Mouse (Mus musculus): Measurements from ENCODE around the gene Plcb4.

Gene Plcb4

GRCm38 (mm10) chr2:135954760-135955548 is 296.1 kb downstream of the Plcb4 start:
- in situ Hi-C loops (cut with MseI, MboI): no loop called here

- in situ Hi-C loops (cut with MseI, MboI): no loop called here
Observed at GRCm38 (mm10) chr2:135955796-135956195, 297.0 kb downstream of the Plcb4 start.

- in situ Hi-C loops (cut with MseI, MboI): no loop called here
Observed at GRCm38 (mm10) chr2:135957689-135958088, 298.9 kb downstream of the Plcb4 start.

GRCm38 (mm10) chr2:135958453-135958852 is 299.6 kb downstream of the Plcb4 start:
- in situ Hi-C loops (cut with MseI, MboI): no loop called here

GRCm38 (mm10) chr2:135963089-135963488 is 304.3 kb downstream of the Plcb4 start:
- in situ Hi-C loops (cut with MseI, MboI): no loop called here

- in situ Hi-C loops (cut with MseI, MboI): no loop called here
Observed at GRCm38 (mm10) chr2:135966871-135967557, 308.2 kb downstream of the Plcb4 start.

- in situ Hi-C loops (cut with MseI, MboI): no loop called here
Observed at GRCm38 (mm10) chr2:135968159-135968558, 309.3 kb downstream of the Plcb4 start.

- in situ Hi-C loops (cut with MseI, MboI): no loop called here
Observed at GRCm38 (mm10) chr2:135970902-135971301, 312.1 kb downstream of the Plcb4 start.

- in situ Hi-C loops (cut with MseI, MboI): loop anchor here in 1 of 2 experiments (25.0 kb wide), 1 partner anchor 161 kb away; no protein-coding TSS in a partner anchor
Observed at GRCm38 (mm10) chr2:135975978-135976377, 317.2 kb downstream of the Plcb4 start.

GRCm38 (mm10) chr2:135978790-135979189 is 320.0 kb downstream of the Plcb4 start:
- in situ Hi-C loops (cut with MseI, MboI): loop anchor here in 1 of 2 experiments (25.0 kb wide), 1 partner anchor 159 kb away; no protein-coding TSS in a partner anchor

GRCm38 (mm10) chr2:135980428-135980827 is 321.6 kb downstream of the Plcb4 start:
- in situ Hi-C loops (cut with MseI, MboI): loop anchor here in 1 of 2 experiments (25.0 kb wide), 1 partner anchor 157 kb away; no protein-coding TSS in a partner anchor

- in situ Hi-C loops (cut with MseI, MboI): loop anchor here in 1 of 2 experiments (25.0 kb wide), 1 partner anchor 153 kb away; no protein-coding TSS in a partner anchor
Observed at GRCm38 (mm10) chr2:135983972-135984371, 325.2 kb downstream of the Plcb4 start.

- in situ Hi-C loops (cut with MseI, MboI): loop anchor here in 1 of 2 experiments (25.0 kb wide), 1 partner anchor 152 kb away; no protein-coding TSS in a partner anchor
Observed at GRCm38 (mm10) chr2:135985536-135986265, 326.9 kb downstream of the Plcb4 start.

GRCm38 (mm10) chr2:135988475-135988874 is 329.7 kb downstream of the Plcb4 start:
- in situ Hi-C loops (cut with MseI, MboI): loop anchor here in 1 of 2 experiments (25.0 kb wide), 1 partner anchor 149 kb away; no protein-coding TSS in a partner anchor

GRCm38 (mm10) chr2:135990686-135991085 is 331.9 kb downstream of the Plcb4 start:
- in situ Hi-C loops (cut with MseI, MboI): loop anchor here in 1 of 2 experiments (25.0 kb wide), 1 partner anchor 147 kb away; no protein-coding TSS in a partner anchor

- in situ Hi-C loops (cut with MseI, MboI): loop anchor here in 1 of 2 experiments (25.0 kb wide), 1 partner anchor 144 kb away; no protein-coding TSS in a partner anchor
Observed at GRCm38 (mm10) chr2:135993314-135993713, 334.5 kb downstream of the Plcb4 start.

- in situ Hi-C loops (cut with MseI, MboI): loop anchor here in 1 of 2 experiments (25.0 kb wide), 1 partner anchor 142 kb away; no protein-coding TSS in a partner anchor
Observed at GRCm38 (mm10) chr2:135995196-135995595, 336.4 kb downstream of the Plcb4 start.

- in situ Hi-C loops (cut with MseI, MboI): loop anchor here in 1 of 2 experiments (25.0 kb wide), 1 partner anchor 140 kb away; no protein-coding TSS in a partner anchor
Observed at GRCm38 (mm10) chr2:135996936-135997335, 338.1 kb downstream of the Plcb4 start.

- in situ Hi-C loops (cut with MseI, MboI): loop anchor here in 1 of 2 experiments (25.0 kb wide), 1 partner anchor 140 kb away; no protein-coding TSS in a partner anchor
Observed at GRCm38 (mm10) chr2:135997361-135998150, 338.7 kb downstream of the Plcb4 start.

- in situ Hi-C loops (cut with MseI, MboI): loop anchor here in 1 of 2 experiments (25.0 kb wide), 1 partner anchor 138 kb away; no protein-coding TSS in a partner anchor
Observed at GRCm38 (mm10) chr2:135998886-135999285, 340.1 kb downstream of the Plcb4 start.

Data from mouse trophoblast stem cell (cell line).